Mouse (Mus musculus): ENCODE results near the gene Lrrfip1.

DNA sequence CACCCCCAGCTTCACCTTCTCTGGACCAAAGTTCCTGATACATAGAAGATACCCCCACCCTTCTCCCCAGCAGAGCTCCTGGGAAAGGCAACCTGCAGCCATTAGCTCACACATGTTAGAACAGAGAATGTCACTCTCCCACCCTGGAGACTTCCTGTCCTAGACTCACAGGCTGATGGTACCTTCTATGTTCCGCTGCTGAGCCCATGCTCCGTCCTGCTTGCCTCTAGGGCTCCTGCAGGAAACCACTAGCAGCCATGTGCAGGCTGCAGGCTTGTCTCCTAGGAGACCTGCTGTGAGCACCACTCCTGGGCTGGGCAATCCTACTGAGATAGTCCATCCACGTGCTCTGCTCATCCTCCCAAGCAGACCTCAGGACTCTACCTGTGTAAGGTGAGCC lies 4.1 kb downstream of the Lrrfip1 start:
- TF ChIP-seq CTCF (IDR thresholded peaks at IDR 0.05; ENCODE audit: extremely low read depth, insufficient read depth, low read length) (no peak), POLR2A (IDR thresholded peaks at IDR 0.05; ENCODE audit: extremely low read depth, insufficient read depth, low read length) (no peak)
